Mouse (Mus musculus): ENCODE measurements around the gene Cxcr5.

The Cxcr5 gene

GRCm38 (mm10) chr9:44508721-44509486 lies 52.8 kb downstream of the Cxcr5 start:
- no peak for DNase-seq

GRCm38 (mm10) chr9:44508124-44508619 lies 53.5 kb downstream of the Cxcr5 start:
- no peak for DNase-seq

DNA sequence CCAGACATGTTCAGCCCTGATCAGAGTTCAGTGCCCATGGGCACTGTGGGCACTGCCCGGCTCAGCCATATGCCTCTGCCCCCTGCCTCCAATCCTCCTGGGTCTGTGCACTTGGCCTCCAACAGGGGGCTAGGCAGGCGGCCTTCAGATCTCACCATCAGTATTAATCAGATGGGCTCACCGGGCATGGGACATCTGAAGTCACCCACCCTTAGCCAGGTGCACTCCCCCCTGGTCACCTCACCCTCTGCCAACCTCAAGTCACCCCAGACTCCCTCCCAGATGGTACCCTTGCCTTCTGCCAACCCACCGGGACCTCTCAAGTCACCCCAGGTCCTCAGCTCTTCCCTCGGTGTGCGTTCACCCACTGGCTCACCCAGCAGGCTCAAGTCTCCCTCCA lies 54.3 kb downstream of the Cxcr5 start:
- DNase-seq = no peak

DNA sequence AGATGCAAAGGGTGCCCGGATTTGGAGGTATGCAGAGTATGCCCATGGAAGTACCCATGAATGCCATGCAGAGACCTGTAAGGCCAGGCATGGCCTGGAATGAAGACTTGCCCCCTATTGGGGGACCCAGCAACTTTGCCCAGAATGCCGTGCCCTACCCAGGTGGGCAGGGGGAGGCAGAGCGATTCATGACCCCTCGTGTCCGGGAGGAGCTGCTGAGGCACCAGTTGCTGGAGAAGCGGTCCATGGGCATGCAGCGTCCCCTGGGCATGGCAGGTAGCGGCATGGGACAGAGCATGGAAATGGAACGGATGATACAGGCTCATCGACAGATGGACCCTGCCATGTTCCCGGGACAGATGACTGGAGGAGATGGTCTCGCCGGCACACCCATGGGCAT lies 55.1 kb downstream of the Cxcr5 start:
- no peak for DNase-seq

DNA sequence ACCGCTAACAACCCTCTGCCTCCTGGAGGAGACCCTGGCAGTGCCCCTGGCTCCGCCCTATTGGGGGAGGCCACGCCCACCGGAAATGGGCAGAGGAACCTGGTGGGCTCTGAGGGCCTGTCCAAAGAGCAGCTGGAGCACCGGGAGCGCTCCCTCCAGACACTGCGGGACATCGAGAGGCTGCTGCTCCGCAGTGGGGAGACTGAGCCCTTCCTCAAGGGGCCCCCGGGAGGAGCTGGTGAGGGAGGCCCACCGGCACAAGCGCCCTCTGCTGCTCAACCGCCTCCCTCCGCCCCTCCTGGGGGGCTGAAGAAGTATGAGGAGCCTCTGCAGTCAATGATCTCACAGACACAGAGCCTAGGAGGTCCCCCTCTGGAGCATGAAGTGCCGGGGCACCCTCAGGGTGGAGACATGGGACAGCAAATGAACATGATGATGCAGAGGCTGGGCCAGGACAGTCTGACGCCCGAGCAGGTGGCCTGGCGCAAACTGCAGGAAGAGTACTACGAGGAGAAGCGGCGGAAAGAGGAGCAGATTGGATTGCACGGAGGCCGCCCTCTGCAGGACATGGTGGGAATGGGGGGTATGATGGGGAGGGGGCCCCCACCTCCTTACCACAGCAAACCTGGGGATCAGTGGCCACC lies 55.7 kb downstream of the Cxcr5 start:
- DNase-seq = no peak

DNA sequence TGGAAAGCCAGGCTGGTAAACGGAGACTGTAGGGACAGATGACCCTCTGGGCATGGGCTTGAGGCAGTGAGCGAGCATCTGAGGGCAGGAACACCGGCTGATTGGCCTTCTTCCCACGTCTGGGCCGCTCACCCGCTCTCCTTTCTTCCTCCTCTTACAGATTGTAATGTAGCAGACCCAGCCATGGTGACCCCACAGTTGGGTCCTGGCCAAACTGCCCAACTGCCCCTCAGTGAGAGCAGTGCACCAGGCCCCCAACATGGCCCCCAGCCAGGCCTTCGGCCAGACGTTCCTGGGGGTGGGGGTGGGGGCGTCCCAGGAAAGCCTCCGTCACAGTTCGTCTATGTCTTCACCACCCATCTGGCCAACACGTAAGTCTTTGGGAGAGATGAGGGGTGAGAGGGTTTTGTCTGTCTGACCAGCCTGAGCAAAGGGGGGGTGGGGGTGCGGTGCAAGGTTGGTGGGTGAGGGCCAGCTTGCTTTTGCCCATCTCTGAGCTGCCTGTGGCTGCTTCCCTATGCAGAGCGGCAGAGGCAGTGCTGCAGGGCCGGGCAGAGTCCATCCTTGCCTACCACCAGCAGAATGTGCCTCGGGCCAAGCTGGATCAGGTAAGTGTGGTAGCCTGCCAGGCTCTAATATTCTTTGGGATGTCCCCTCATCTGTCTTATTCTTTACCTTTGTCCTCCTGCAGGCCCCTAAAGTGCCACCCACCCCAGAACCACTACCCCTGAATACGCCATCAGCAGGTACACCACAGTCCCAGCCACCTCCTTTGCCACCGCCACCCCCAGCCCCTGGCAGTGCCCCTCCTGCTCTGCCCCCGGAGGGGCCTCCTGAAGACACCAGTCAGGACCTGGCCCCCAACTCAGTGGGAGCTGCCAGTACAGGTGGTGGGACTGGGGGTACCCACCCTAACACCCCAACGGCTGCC lies 56.5 kb downstream of the Cxcr5 start:
- DNase-seq = no peak

GRCm38 (mm10) chr9:44502006-44502405 lies 59.7 kb downstream of the Cxcr5 start:
- peak; percentile 88 for DNase-seq

DNA sequence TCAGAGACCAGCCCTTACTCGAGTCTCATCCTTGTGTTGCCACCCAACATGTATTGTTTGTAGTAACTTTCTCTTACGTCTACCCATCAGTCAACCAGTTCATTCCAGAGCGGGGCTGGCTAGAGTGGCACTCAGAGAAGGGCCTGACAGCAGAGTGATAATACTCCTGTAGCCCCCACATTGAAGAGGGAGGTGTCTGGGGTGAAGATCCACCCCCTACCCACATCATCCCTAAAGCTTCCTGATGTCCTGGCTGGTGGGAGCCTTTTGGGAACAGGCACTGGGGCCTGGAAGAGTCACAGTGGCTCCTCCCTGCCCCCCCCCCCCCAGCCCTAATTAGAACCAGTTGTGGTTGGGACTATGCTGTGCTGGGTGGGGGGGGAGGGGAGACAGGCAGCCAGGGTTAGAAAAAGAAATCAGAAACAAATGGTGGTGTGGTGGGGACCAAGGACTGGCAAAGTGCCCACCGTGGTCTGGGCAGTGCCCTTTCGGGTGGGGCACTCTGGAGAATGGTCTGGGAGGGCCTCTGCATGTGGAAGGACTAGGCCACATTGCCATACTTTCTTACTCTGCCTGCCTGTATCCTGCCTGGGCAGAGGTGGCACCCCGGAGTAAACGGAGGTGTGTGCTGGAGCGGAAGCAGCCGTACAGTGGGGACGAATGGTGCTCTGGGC lies 60.3 kb downstream of the Cxcr5 start:
- no peak for DNase-seq

GRCm38 (mm10) chr9:44500638-44501175 lies 61.0 kb downstream of the Cxcr5 start:
- no peak for DNase-seq

GRCm38 (mm10) chr9:44500163-44500533 lies 61.5 kb downstream of the Cxcr5 start:
- DNase-seq = no peak

GRCm38 (mm10) chr9:44499356-44500162 lies 62.1 kb downstream of the Cxcr5 start:
- DNase-seq = no peak

- no peak for DNase-seq
Observed at GRCm38 (mm10) chr9:44498421-44499355, 63.0 kb downstream of the Cxcr5 start.

DNA sequence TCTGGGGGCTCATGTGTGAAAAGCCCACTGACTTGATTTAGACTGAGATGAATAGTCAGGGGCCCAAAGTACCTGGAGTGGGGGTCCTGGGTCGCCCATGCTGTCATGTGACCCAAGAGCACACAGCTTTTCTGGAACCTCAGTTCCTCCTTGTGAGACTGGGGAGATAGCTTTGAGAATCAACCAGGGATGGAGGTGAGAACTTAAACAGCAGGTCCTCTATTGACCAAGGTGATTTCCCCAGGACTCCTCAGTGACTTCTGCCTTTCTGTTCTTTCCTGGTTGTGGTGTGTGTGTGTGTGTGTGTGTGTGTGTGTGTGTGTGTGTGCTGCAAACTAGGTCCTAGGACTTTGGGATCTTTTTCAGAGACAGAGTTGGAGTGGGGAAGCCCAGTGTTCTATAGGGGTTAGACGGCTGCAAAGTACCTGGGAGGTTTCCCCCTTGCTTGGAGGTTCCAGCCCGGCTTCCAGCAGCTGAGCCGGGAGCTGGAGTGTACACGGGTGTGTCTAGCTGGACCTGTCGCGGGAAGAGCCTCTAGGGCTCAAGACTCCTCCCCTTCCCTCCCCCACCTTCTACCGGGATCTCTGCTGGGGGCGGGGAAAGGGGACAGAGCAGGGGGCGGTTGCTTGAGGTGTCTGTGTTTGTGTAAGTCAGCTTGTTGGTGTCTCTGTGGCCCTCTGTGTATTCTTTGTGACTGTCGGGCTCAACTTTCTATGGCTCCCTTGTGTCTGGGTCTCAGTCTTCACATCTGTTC lies 63.9 kb downstream of the Cxcr5 start:
- DNase-seq = no peak

DNA sequence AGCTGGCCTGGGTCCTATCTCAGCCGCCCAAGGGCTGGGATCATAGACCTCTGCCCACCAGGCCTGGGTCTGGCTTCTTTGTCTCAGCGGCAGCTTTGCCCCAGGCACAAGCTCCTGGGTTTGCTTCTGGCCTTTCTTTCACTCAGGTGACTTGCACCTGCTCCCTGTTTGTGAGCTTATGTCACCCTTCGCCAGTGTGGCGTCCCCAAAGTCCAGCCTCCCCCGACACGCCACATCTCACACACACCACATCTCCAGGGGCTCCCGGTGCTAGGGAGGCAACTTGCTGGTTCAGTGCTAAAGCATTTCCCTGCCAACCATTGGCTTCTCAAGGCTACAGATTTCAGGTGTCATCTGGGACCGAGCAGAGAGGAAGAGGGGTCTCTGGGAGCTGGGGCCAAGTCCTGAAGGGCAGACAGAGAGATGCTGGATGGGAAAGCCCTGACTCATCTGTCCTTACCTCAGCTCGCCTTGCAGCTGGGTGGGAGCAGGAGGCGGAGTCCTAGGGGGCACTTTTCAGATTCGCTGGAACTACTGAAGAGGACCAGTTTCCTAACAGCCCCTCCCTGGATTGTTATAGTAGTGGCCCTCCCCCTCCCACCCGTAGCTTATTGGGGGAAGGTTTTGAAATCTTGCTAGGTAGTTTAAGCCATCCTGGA lies 64.7 kb downstream of the Cxcr5 start:
- no peak for DNase-seq

DNA sequence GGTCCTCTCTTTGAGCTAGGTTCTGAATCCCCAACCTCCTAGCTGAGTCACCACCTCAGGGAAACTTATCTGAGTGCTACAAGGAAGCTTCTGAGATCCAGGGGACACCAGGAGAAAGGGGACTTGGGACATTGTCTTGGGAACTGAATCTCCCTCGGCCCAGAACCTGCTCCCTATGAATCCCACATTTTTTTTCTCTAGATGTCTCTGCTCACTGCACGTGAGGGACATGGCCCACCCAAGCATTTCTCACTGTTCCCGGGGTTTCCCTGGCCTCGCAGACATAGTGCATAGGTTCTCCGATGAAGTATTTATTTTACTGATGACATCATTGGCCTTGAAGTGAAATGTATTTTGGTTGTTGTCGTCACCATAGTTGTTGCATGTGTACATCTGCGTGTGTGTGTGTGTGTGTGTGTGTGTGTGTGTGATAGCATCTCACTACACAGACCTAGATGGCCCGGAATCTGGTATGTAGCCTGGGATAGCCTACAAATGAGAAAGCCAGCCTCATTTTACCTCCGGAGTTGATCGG lies 65.8 kb downstream of the Cxcr5 start:
- no peak for DNase-seq

GRCm38 (mm10) chr9:44494863-44495809 lies 66.5 kb downstream of the Cxcr5 start:
- DNase-seq = peak; percentile 55

DNA sequence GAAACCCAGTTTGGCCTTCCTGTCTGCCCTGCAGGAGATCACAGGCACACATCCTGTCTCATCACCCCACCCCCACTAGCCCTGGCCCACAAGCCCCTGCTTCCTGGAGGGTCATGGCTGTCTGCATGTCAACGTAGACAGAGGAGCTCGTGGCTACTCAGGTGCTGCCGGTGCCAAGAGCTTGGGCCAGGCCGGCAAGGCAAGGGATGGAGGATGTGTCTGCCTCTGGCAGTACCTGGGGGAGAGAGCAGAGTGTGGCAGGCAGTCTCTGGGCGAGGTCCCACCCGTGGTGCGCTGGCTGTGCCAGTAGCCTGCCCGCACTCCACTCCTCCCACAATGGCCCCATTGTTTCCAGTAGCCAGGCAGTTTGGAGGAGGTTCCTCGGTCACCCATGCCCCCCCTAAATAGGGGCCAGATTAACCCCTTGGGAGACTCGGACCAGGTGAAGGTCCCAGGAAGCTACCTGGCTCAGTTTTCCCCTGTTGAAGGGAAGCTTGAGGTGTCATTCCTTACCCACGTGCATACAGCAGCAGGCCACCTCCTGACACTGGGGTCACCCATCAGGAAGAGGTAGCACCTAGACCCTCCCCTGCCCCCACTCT lies 67.3 kb downstream of the Cxcr5 start:
- DNase-seq = peak; percentile 82
